Mouse (Mus musculus): Measurements from ENCODE around the gene 9230104L09Rik. TPM values are rescaled to one million over a fixed set of nuclear protein-coding genes. Genes with fewer than 3 reads are reported as not detected.

Gene 9230104L09Rik
- polyA plus RNA-seq, 1 experiment = not detected

DNA sequence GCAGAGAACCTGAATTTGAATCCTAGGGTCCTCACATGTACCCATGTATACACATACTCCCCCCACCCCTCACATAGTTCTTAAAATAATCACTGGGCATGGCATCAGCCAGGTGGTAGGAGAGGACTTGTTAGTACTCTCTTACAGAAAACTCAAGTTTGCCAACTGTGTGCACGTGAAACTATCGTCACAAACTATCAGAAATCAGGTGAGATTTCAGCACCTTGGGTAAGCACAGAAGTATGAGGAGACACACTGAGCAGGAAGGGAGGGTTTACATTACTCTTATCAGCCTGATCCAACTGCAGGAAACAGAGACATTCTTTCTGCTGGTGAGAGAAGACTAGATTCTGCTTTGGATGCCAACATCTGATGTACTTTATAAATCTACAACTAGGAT lies 25.6 kb downstream of the 9230104L09Rik start:
- H3K27me3 ChIP-seq (ENCODE audit: control insufficient read depth, insufficient read depth, insufficient read length) = no peaks in the 10 kb centered on the region
- no peak overlapping the region for H3K4me2 ChIP-seq (ENCODE audit: low read depth)
- no peaks in the 10 kb centered on the region for H3K79me2 ChIP-seq (ENCODE audit: control insufficient read depth, insufficient read depth)
- H3K36me3 ChIP-seq (ENCODE audit: control insufficient read depth, insufficient read depth) = no peaks in the 10 kb centered on the region
- H3K4me3 ChIP-seq = no peak overlapping the region
- TF ChIP-seq MYOD1 (IDR thresholded peaks at IDR 0.05; ENCODE audit: control insufficient read depth in 1 of 3, insufficient read length in 2 of 3, low read depth in 2 of 3) (no peak), TCF12 (IDR thresholded peaks at IDR 0.05; ENCODE audit: insufficient read depth, poor library complexity, severe bottlenecking) (no peak), SRF (IDR thresholded peaks at IDR 0.05; ENCODE audit: control insufficient read depth, insufficient read length, low read depth) (no peak), CEBPB (IDR thresholded peaks at IDR 0.05; ENCODE audit: insufficient read depth, poor library complexity, severe bottlenecking) (no peak)
- H3ac ChIP-seq (ENCODE audit: control insufficient read depth, insufficient read length) = no peak overlapping the region

DNA sequence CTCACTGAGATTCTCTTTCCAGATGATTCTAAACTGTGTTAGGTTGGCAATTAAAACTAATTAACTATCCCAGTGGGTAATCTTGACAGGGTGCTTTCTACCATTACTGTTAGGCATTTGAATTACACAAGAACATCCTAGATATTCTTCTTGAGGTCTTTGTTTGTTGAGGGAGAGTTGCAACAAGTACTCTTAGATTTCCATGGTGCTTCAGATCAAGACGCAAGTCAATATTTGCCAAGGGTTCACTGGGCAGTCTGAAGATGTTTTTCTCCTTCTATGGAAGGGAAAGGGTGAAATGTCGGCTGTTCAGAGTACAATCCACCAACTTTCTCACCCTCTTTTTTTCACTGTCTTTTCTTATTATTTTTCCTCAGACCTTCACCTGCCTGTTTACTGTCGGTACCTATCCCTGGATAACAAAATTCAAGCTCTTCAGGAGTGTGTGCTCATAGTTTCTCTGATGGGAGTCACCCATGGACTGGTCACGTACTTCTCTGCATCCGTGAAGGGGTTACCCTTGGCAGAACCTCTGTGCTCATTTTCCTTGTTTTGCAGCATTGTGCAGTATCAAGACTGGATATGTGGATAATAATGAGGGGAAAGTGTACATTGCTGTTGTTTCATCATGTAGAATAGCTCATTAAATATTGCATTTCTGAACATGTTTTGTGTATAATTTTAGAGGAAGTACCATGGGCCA lies 26.6 kb downstream of the 9230104L09Rik start:
- no peaks in the 10 kb centered on the region for H3K36me3 ChIP-seq (ENCODE audit: control insufficient read depth, insufficient read depth)
- H3ac ChIP-seq (ENCODE audit: control insufficient read depth, insufficient read length) = no peak overlapping the region
- no peaks in the 10 kb centered on the region for H3K27me3 ChIP-seq (ENCODE audit: control insufficient read depth, insufficient read depth, insufficient read length)
- TF ChIP-seq CEBPB (IDR thresholded peaks at IDR 0.05; ENCODE audit: insufficient read depth, poor library complexity, severe bottlenecking) = no peak
- no peak for TF ChIP-seq POLR2AphosphoS2 (IDR thresholded peaks at IDR 0.05; ENCODE audit: insufficient read length, low read depth)
- no peak for TF ChIP-seq MYOG (IDR thresholded peaks at IDR 0.05; ENCODE audit: control insufficient read depth in 1 of 3, insufficient read depth in 1 of 3, insufficient read length in 2 of 3, low read depth in 2 of 3)
- TF ChIP-seq E2F4 (IDR thresholded peaks at IDR 0.05; ENCODE audit: insufficient read depth) = no peak
- TF ChIP-seq SRF (IDR thresholded peaks at IDR 0.05; ENCODE audit: control insufficient read depth, insufficient read length, low read depth) = no peak
- no peak for TF ChIP-seq TCF12 (IDR thresholded peaks at IDR 0.05; ENCODE audit: insufficient read depth, poor library complexity, severe bottlenecking)
- TF ChIP-seq TCF3 (IDR thresholded peaks at IDR 0.05; ENCODE audit: insufficient read length, low read depth) = no peak
- no peak for TF ChIP-seq POLR2A (IDR thresholded peaks at IDR 0.05; ENCODE audit: insufficient read length, low read depth)
- TF ChIP-seq REST (IDR thresholded peaks at IDR 0.05; ENCODE audit: insufficient read depth, insufficient read length) = no peak
- no peak for TF ChIP-seq MAX (IDR thresholded peaks at IDR 0.05; ENCODE audit: low read depth)
- no peak for TF ChIP-seq MYOD1 (IDR thresholded peaks at IDR 0.05; ENCODE audit: control insufficient read depth in 1 of 3, insufficient read length in 2 of 3, low read depth in 2 of 3)
- no peak for TF ChIP-seq USF1 (IDR thresholded peaks at IDR 0.05; ENCODE audit: low read depth)
- H3K79me2 ChIP-seq (ENCODE audit: control insufficient read depth, insufficient read depth) = no peaks in the 10 kb centered on the region
- no peak overlapping the region for H3K4me3 ChIP-seq
- no peak overlapping the region for H3K4me2 ChIP-seq (ENCODE audit: low read depth)

DNA sequence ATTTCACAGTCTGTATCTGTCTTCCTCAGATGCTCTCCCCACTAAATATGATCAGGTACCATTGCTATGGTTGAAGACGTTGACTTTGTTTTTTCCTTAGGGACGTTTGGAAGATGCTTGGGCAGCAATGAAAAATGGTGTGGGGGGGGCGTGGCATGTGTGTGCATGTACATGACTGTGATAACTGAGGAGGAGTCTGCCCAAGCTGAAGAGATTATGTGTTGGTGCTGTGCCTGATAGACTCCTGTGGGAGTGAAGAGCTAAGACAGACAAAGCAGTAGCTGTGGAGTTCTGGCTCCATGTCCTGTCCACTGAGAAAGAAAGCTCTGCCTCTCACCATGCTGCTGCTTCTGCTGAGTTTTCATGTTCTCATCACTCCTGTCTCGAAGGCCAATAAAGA lies 29.9 kb downstream of the 9230104L09Rik start, which contains the start of gene Cst9:
Cst9 (plus strand) TSS at position 236 of the 400 bp plus-strand sequence.
- H3K36me3 ChIP-seq (ENCODE audit: control insufficient read depth, insufficient read depth) = no peaks in the 10 kb centered on the region
- H3K4me2 ChIP-seq (ENCODE audit: low read depth) = no peak within 1 kb of the TSS
- no peaks in the 10 kb centered on the region for H3K27me3 ChIP-seq (ENCODE audit: control insufficient read depth, insufficient read depth, insufficient read length)
- TF ChIP-seq POLR2A (IDR thresholded peaks at IDR 0.05; ENCODE audit: insufficient read length, low read depth) = no peak
- no peak for TF ChIP-seq SRF (IDR thresholded peaks at IDR 0.05; ENCODE audit: control insufficient read depth, insufficient read length, low read depth)
- TF ChIP-seq E2F4 (IDR thresholded peaks at IDR 0.05; ENCODE audit: insufficient read depth) = no peak
- no peak for TF ChIP-seq MYOG (IDR thresholded peaks at IDR 0.05; ENCODE audit: control insufficient read depth in 1 of 3, insufficient read depth in 1 of 3, insufficient read length in 2 of 3, low read depth in 2 of 3)
- TF ChIP-seq TCF12 (IDR thresholded peaks at IDR 0.05; ENCODE audit: insufficient read depth, poor library complexity, severe bottlenecking) = no peak
- TF ChIP-seq MYOD1 (IDR thresholded peaks at IDR 0.05; ENCODE audit: control insufficient read depth in 1 of 3, insufficient read length in 2 of 3, low read depth in 2 of 3) = no peak
- TF ChIP-seq CEBPB (IDR thresholded peaks at IDR 0.05; ENCODE audit: insufficient read depth, poor library complexity, severe bottlenecking) = no peak
- TF ChIP-seq REST (IDR thresholded peaks at IDR 0.05; ENCODE audit: insufficient read depth, insufficient read length) = no peak
- TF ChIP-seq USF1 (IDR thresholded peaks at IDR 0.05; ENCODE audit: low read depth) = no peak
- no peak for TF ChIP-seq TCF3 (IDR thresholded peaks at IDR 0.05; ENCODE audit: insufficient read length, low read depth)
- no peak within 1 kb of the TSS for H3ac ChIP-seq (ENCODE audit: control insufficient read depth, insufficient read length)
- no peaks in the 10 kb centered on the region for H3K79me2 ChIP-seq (ENCODE audit: control insufficient read depth, insufficient read depth)
- no peak within 1 kb of the TSS for H3K4me3 ChIP-seq

DNA sequence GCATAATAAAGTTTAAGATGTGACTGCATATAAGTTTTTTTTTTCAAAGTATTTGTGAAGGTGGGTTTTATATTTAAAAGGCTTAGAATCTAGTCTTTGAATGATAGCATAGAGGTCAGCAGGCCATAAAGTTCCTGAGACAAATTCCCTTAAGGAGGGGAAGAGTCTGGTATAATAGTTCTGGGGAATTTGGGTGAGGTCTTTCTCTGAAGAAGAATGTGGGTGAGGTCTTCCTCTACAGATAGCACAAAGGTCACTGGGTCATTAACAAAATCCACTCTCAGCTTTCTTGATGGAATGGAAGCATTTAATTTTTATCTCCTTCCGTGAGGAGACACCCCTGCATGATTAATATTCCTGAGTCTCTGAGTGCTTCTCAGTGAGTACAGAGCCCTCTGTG lies 38.9 kb downstream of the 9230104L09Rik start:
- H3K27me3 ChIP-seq (ENCODE audit: control insufficient read depth, insufficient read depth, insufficient read length) = no peaks in the 10 kb centered on the region
- H3K79me2 ChIP-seq (ENCODE audit: control insufficient read depth, insufficient read depth) = no peaks in the 10 kb centered on the region
- TF ChIP-seq POLR2AphosphoS2 (IDR thresholded peaks at IDR 0.05; ENCODE audit: insufficient read length, low read depth) = no peak
- no peak for TF ChIP-seq TCF3 (IDR thresholded peaks at IDR 0.05; ENCODE audit: insufficient read length, low read depth)
- no peak for TF ChIP-seq POLR2A (IDR thresholded peaks at IDR 0.05; ENCODE audit: insufficient read length, low read depth)
- no peak overlapping the region for H3K4me2 ChIP-seq (ENCODE audit: low read depth)
- no peak overlapping the region for H3ac ChIP-seq (ENCODE audit: control insufficient read depth, insufficient read length)
- H3K36me3 ChIP-seq (ENCODE audit: control insufficient read depth, insufficient read depth) = no peaks in the 10 kb centered on the region
- H3K4me3 ChIP-seq = no peak overlapping the region

DNA sequence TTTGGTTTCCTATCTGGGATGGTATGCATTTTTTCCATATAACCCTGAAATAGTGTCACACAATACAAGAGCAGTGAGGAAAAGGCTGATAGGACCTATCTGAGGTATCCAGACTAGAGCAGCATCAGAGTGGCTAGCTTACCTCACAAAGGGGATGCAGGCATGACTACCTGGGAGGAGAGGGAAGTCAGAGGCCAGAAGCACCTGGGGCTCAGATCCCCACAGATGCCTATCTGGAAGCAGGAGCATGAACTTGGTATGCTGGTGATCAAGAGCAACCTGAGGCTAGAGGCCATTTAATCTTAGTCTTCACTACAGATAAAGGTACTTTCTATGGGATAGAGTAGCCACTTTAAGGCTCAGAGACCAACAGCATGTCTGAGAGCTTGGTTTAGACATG lies 44.9 kb downstream of the 9230104L09Rik start, which contains the start of gene Cst13:
Cst13 (plus strand) TSS at position 173 of the 400 bp plus-strand sequence.
- H3K27me3 ChIP-seq (ENCODE audit: control insufficient read depth, insufficient read depth, insufficient read length) = no peaks in the 10 kb centered on the region
- no peak within 1 kb of the TSS for H3K4me2 ChIP-seq (ENCODE audit: low read depth)
- no peak within 1 kb of the TSS for H3ac ChIP-seq (ENCODE audit: control insufficient read depth, insufficient read length)
- TF ChIP-seq TCF3 (IDR thresholded peaks at IDR 0.05; ENCODE audit: insufficient read length, low read depth) = no peak
- TF ChIP-seq MYOG (IDR thresholded peaks at IDR 0.05; ENCODE audit: control insufficient read depth in 1 of 3, insufficient read depth in 1 of 3, insufficient read length in 2 of 3, low read depth in 2 of 3) = no peak
- no peak for TF ChIP-seq REST (IDR thresholded peaks at IDR 0.05; ENCODE audit: insufficient read depth, insufficient read length)
- no peak for TF ChIP-seq CEBPB (IDR thresholded peaks at IDR 0.05; ENCODE audit: insufficient read depth, poor library complexity, severe bottlenecking)
- no peak within 1 kb of the TSS for H3K4me3 ChIP-seq
- no peaks in the 10 kb centered on the region for H3K79me2 ChIP-seq (ENCODE audit: control insufficient read depth, insufficient read depth)
- H3K36me3 ChIP-seq (ENCODE audit: control insufficient read depth, insufficient read depth) = no peaks in the 10 kb centered on the region
